11 mouse cellular contexts compared by ENCODE assay signal in genomic region chr4:83224242-83224641, GRCm38 (mm10).
DNase-seq lines count a peak whose midpoint lies in the region; ATAC-seq and TF ChIP-seq lines count a peak whose summit lies in the region.
"Had no signal": no experiment of that assay in that cellular context is flagged by ENCODE, and none has a peak within 500 bp of the region (broad histone marks: within the 10 kb centered on the region; RNA-seq: fewer than 3 reads in every experiment).

No protein-coding gene starts in this region.

- no peak overlapping the region for H3K9ac ChIP-seq in heart, postnatal 0 days (replicated peaks; ENCODE audit: low read depth, low read length)
- H3K9ac ChIP-seq in kidney, embryonic 14.5 days (ENCODE audit: low read depth, low read length), result no peak overlapping the region
- H3K9ac ChIP-seq: limb, embryonic 13.5 days; midbrain, embryonic 12.5 days had no signal

- no peak for DNase-seq in heart, postnatal 0 days (ENCODE audit: low spot score)
- no peak for DNase-seq in heart, postnatal 36 days
- peak; percentile 12 for DNase-seq in thymus, postnatal 4 days
- no peak for DNase-seq in thymus, adult 18-20 months
- peak; percentile 51 for DNase-seq in embryo, embryonic 11 days
- DNase-seq in left cerebral cortex, adult 8-10 months (ENCODE audit: low spot score in 2 of 2), result no peak

- no peaks in the 10 kb centered on the region for H3K4me1 ChIP-seq in heart, postnatal 0 days (ENCODE audit: control insufficient read depth, insufficient read depth)
- H3K4me1 ChIP-seq in kidney, embryonic 14.5 days (ENCODE audit: control insufficient read depth, insufficient read depth, low read length), result peaks cover 5% of the 10 kb centered on the region; the same call in 1 of the 2 replicates
- H3K4me1 ChIP-seq: limb, embryonic 13.5 days had no signal

- H3K27ac ChIP-seq in heart, postnatal 0 days (ENCODE audit: low read depth), result no peak overlapping the region
- H3K27ac ChIP-seq in kidney, embryonic 14.5 days (ENCODE audit: low read depth, low read length), result no peak overlapping the region
- H3K27ac ChIP-seq: limb, embryonic 13.5 days; midbrain, embryonic 12.5 days had no signal

- 0 out of 2 replicates have a peak, but pooled peaks have one; percentile 32 for TF ChIP-seq CTCF in heart, postnatal 0 days (IDR thresholded peaks at IDR 0.05; ENCODE audit: low read depth)

- no peak for ATAC-seq in heart, postnatal 0 days (ENCODE audit: insufficient read depth, low read depth)
- ATAC-seq in erythroid progenitor cell, adult 5-6 weeks (replicated peaks; ENCODE audit: low FRiP score, poor library complexity, severe bottlenecking), result no peak
- ATAC-seq in kidney, embryonic 14.5 days (ENCODE audit: low FRiP score, low TSS enrichment), result no peak

- no peaks in the 10 kb centered on the region for H3K9me3 ChIP-seq in heart, postnatal 0 days (replicated peaks; ENCODE audit: control insufficient read depth, low read length)
- H3K9me3 ChIP-seq in kidney, embryonic 14.5 days (ENCODE audit: control insufficient read depth, low read length), result no peaks in the 10 kb centered on the region
- H3K9me3 ChIP-seq: limb, embryonic 13.5 days; midbrain, embryonic 12.5 days had no signal

- no peak overlapping the region for H3K4me3 ChIP-seq in heart, postnatal 0 days (ENCODE audit: low read depth, low read length)
- H3K4me3 ChIP-seq in kidney, embryonic 14.5 days (ENCODE audit: low read length), result no peak overlapping the region
- H3K4me3 ChIP-seq: erythroblast, embryonic 14.5 days; limb, embryonic 13.5 days; midbrain, embryonic 12.5 days had no signal

- no peaks in the 10 kb centered on the region for H3K27me3 ChIP-seq in heart, postnatal 0 days (ENCODE audit: control insufficient read depth, insufficient read depth, low read length)
- H3K27me3 ChIP-seq in kidney, embryonic 14.5 days (ENCODE audit: control insufficient read depth, insufficient read depth, low read length), result no peaks in the 10 kb centered on the region
- H3K27me3 ChIP-seq: limb, embryonic 13.5 days; midbrain, embryonic 12.5 days had no signal

- no peak overlapping the region for H3K4me2 ChIP-seq in heart, postnatal 0 days (ENCODE audit: low read depth, low read length)
- no peak overlapping the region for H3K4me2 ChIP-seq in kidney, embryonic 14.5 days (replicated peaks; ENCODE audit: low read depth, low read length)
- H3K4me2 ChIP-seq: limb, embryonic 13.5 days; midbrain, embryonic 12.5 days had no signal

- TF ChIP-seq EP300 in heart, postnatal 0 days (IDR thresholded peaks at IDR 0.05; ENCODE audit: low read depth), result no peak

- WGBS in heart, postnatal 0 days, result 37% methylated on average over 5 of the region's 5 CpGs
- 41% methylated on average over 5 of the region's 5 CpGs for WGBS in kidney, embryonic 14.5 days

- intact Hi-C loops in heart, postnatal 36 days (cut with DNase I), result no loop called here

- no peaks in the 10 kb centered on the region for H3K36me3 ChIP-seq in heart, postnatal 0 days (replicated peaks; ENCODE audit: control insufficient read depth, insufficient read depth, low read length)
- no peaks in the 10 kb centered on the region for H3K36me3 ChIP-seq in kidney, embryonic 14.5 days (ENCODE audit: control insufficient read depth, insufficient read depth, low read length)
- H3K36me3 ChIP-seq: limb, embryonic 13.5 days; midbrain, embryonic 12.5 days had no signal

Comparison
In these comparisons a context has a peak if more than half of its experiments do, and no peak if none do; other contexts are left out.
1. DNase-seq: peak in thymus, postnatal 4 days (single experiment) and embryo, embryonic 11 days (single experiment); none in heart, postnatal 0 days (single experiment), heart, postnatal 36 days (0 of 2), thymus, adult 18-20 months (0 of 2) and left cerebral cortex, adult 8-10 months (0 of 2).